Mouse (Mus musculus) spleen, embryonic (tissue): ENCODE data around the gene Gm5741.
"Not testable (repeated sequence)": the region's sequence is repeated elsewhere in the genome, so short reads cannot be mapped to it uniquely, and the experiment has no call there.

ENCODE experiments used
- CTCF ChIA-PET: fragments of 350-600 bp; sonication (Branson Sonifier 250); formaldehyde crosslinking; loops from one replicate; lab custom pipeline; 2022; lab: Charles Lee

Gene Gm5741

GRCm38 (mm10) chr8:85067982-85068381 is at the start of gene Gm5741:
TSS of gene Gm5741 (minus strand) at chr8:85067982.
- CTCF ChIA-PET = interaction anchor here (0.6 to 1.3 kb wide), 4 partner anchors 10 to 96 kb away, joined by 3 to 5 read pairs (median 3); no protein-coding TSS in a partner anchor

- CTCF ChIA-PET = no interaction called here
Observed at GRCm38 (mm10) chr8:85116984-85117383, 49.2 kb upstream of the Gm5741 start.

- CTCF ChIA-PET = no interaction called here
Observed at GRCm38 (mm10) chr8:85115501-85115900, 47.7 kb upstream of the Gm5741 start.

- CTCF ChIA-PET = no interaction called here
Observed at GRCm38 (mm10) chr8:85113241-85113640, 45.5 kb upstream of the Gm5741 start.

GRCm38 (mm10) chr8:85100076-85100665 is 32.4 kb upstream of the Gm5741 start:
- CTCF ChIA-PET = no interaction called here

- CTCF ChIA-PET = no interaction called here
Observed at GRCm38 (mm10) chr8:85096850-85097249, 29.1 kb upstream of the Gm5741 start.

GRCm38 (mm10) chr8:85096196-85096595 is 28.4 kb upstream of the Gm5741 start:
- CTCF ChIA-PET = no interaction called here

GRCm38 (mm10) chr8:85095566-85095965 is 27.8 kb upstream of the Gm5741 start:
- CTCF ChIA-PET = no interaction called here

GRCm38 (mm10) chr8:85095051-85095450 is 27.3 kb upstream of the Gm5741 start:
- CTCF ChIA-PET = no interaction called here

GRCm38 (mm10) chr8:85091526-85092090 is 23.8 kb upstream of the Gm5741 start:
- CTCF ChIA-PET = no interaction called here

- CTCF ChIA-PET = no interaction called here
Observed at GRCm38 (mm10) chr8:85090856-85091255, 23.1 kb upstream of the Gm5741 start.

- CTCF ChIA-PET = interaction anchor here (1.0 kb wide), 1 partner anchor 17 kb away, joined by 3 read pairs; no protein-coding TSS in a partner anchor
Observed at GRCm38 (mm10) chr8:85088771-85089170, 21.0 kb upstream of the Gm5741 start.

GRCm38 (mm10) chr8:85086238-85086637 is 18.5 kb upstream of the Gm5741 start:
- CTCF ChIA-PET = interaction anchor here (0.6 to 1.2 kb wide), 3 partner anchors 33 to 1435 kb away, joined by 3 to 4 read pairs (median 4); no protein-coding TSS in a partner anchor

- CTCF ChIA-PET = interaction anchor here (1.2 kb wide), 1 partner anchor 17 kb away, joined by 3 read pairs; the partner anchor contains the start of gene Gm5741
Observed at GRCm38 (mm10) chr8:85084633-85085032, 16.9 kb upstream of the Gm5741 start.

GRCm38 (mm10) chr8:85083108-85083813 is 15.5 kb upstream of the Gm5741 start, which contains the start of gene Man2b1:
TSS of gene Man2b1 (plus strand) at chr8:85083270.
- CTCF ChIA-PET = interaction anchor here (0.5 to 1.0 kb wide), 2 partner anchors 108 to 109 kb away, joined by 3 read pairs; no protein-coding TSS in a partner anchor

- CTCF ChIA-PET = not testable (repeated sequence)
Observed at GRCm38 (mm10) chr8:85082169-85082568, 14.4 kb upstream of the Gm5741 start.

- CTCF ChIA-PET = interaction anchor here (0.6 kb wide), 1 partner anchor 92 kb away, joined by 4 read pairs; no protein-coding TSS in a partner anchor
Observed at GRCm38 (mm10) chr8:85081216-85081555, 13.4 kb upstream of the Gm5741 start, which contains the start of gene Wdr83. TSS of gene Wdr83 (minus strand) at chr8:85081306.

GRCm38 (mm10) chr8:85080532-85081215 is 12.9 kb upstream of the Gm5741 start, which contains the start of gene Wdr83os:
TSS of gene Wdr83os (plus strand) at chr8:85080740.
- CTCF ChIA-PET = interaction anchor here (0.6 kb wide), 1 partner anchor 92 kb away, joined by 4 read pairs; no protein-coding TSS in a partner anchor

GRCm38 (mm10) chr8:85080214-85080531 is 12.4 kb upstream of the Gm5741 start:
- CTCF ChIA-PET = no interaction called here

- CTCF ChIA-PET = interaction anchor here (0.6 to 0.7 kb wide), 2 partner anchors 93 to 511 kb away, joined by 3 to 4 read pairs; no protein-coding TSS in a partner anchor
Observed at GRCm38 (mm10) chr8:85076993-85077392, 9.2 kb upstream of the Gm5741 start.

GRCm38 (mm10) chr8:85076001-85076400 is 8.2 kb upstream of the Gm5741 start:
- CTCF ChIA-PET = interaction anchor here (0.6 to 0.9 kb wide), 2 partner anchors 63 to 512 kb away, joined by 3 to 11 read pairs; no protein-coding TSS in a partner anchor
